Mouse (Mus musculus): ENCODE data around the gene Pigs.

DNA sequence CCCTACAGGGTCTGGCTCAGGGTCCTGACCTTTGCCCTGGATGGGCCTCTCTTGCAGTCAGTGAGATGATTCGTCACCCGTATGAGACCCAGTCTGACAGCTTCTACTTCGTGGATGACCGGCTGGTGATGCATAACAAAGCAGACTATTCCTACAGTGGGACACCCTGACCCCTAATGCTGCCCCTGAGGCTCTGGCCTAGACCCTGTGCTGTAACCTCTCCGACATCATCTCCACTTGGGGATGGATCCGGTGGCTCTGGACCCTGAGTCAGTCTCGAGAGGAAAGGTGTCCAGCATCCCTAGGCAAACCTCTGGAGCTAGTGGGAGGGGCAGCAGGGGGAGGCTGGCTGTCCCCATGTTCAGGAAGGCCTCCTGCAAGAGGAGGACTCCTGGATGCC, 20.3 kb downstream of the Pigs start:
- no peak for TF ChIP-seq CTCF (IDR thresholded peaks at IDR 0.05; ENCODE audit: low read depth)
- no peak for TF ChIP-seq EP300 (IDR thresholded peaks at IDR 0.05; ENCODE audit: low read depth)

All from heart, postnatal 0 days (tissue).